Mouse (Mus musculus) heart, adult 8-10 months (tissue): ENCODE data around the gene Gpr37l1. TPM values are rescaled to one million over a fixed set of nuclear protein-coding genes. Genes with fewer than 3 reads are reported as not detected.
"Not testable (repeated sequence)": the region's sequence is repeated elsewhere in the genome, so short reads cannot be mapped to it uniquely, and the experiment has no call there.

Experiments
- DNase-seq: peaks from one replicate; pipeline ENCODE4 v3.0.0; 2022; ENCODE audit warnings: low spot score
- total RNA-seq, 4 experiments: library from RNA; stranded (reverse); gene quantifications; 2 replicates each; pipeline ENCODE4 v1.2.4; 2022

Gene Gpr37l1
- total RNA-seq = under 1 TPM; 0.44 to 0.71 (median 0.65) TPM

GRCm38 (mm10) chr1:135167435-135167834 lies at the start of gene Gpr37l1:
Gpr37l1 (minus strand) TSS chr1:135167681.
- no peak for DNase-seq

GRCm38 (mm10) chr1:135213772-135214640 lies 46.5 kb upstream of the Gpr37l1 start:
- no peak for DNase-seq

- DNase-seq = no peak
These were observed 42.9 kb upstream of the Gpr37l1 start for GRCm38 (mm10) chr1:135210421-135210820.

- DNase-seq = no peak
These were observed 41.2 kb upstream of the Gpr37l1 start for GRCm38 (mm10) chr1:135208716-135209115.

- DNase-seq = no peak
These were observed 39.3 kb upstream of the Gpr37l1 start for GRCm38 (mm10) chr1:135206586-135207339.

- no peak for DNase-seq
These were observed 37.8 kb upstream of the Gpr37l1 start for GRCm38 (mm10) chr1:135205257-135205656.

- no peak for DNase-seq
These were observed 37.0 kb upstream of the Gpr37l1 start for GRCm38 (mm10) chr1:135204196-135205126.

GRCm38 (mm10) chr1:135200400-135200799 lies 32.9 kb upstream of the Gpr37l1 start:
- DNase-seq = no peak

GRCm38 (mm10) chr1:135199014-135199819 lies 31.7 kb upstream of the Gpr37l1 start:
- no peak for DNase-seq

- no peak for DNase-seq
These were observed 30.9 kb upstream of the Gpr37l1 start for GRCm38 (mm10) chr1:135198412-135198811.

- peak; percentile 36 for DNase-seq
These were observed 28.5 kb upstream of the Gpr37l1 start for GRCm38 (mm10) chr1:135195907-135196440.

- DNase-seq = not testable (repeated sequence)
These were observed 26.9 kb upstream of the Gpr37l1 start for GRCm38 (mm10) chr1:135194335-135194734.

GRCm38 (mm10) chr1:135189186-135189585 lies 21.7 kb upstream of the Gpr37l1 start:
- DNase-seq = no peak

- peak; percentile 55 for DNase-seq
These were observed 20.7 kb upstream of the Gpr37l1 start for GRCm38 (mm10) chr1:135188197-135188596.

- not testable (repeated sequence) for DNase-seq
These were observed 19.5 kb upstream of the Gpr37l1 start for GRCm38 (mm10) chr1:135187016-135187415.

- no peak for DNase-seq
These were observed 18.9 kb upstream of the Gpr37l1 start for GRCm38 (mm10) chr1:135186427-135186826.

- DNase-seq = no peak
These were observed 18.5 kb upstream of the Gpr37l1 start for GRCm38 (mm10) chr1:135185936-135186335.

- DNase-seq = no peak
These were observed 16.6 kb upstream of the Gpr37l1 start for GRCm38 (mm10) chr1:135183941-135184570.

- DNase-seq = no peak
These were observed 16.0 kb upstream of the Gpr37l1 start for GRCm38 (mm10) chr1:135183448-135183847.

- no peak for DNase-seq
These were observed 15.5 kb upstream of the Gpr37l1 start for GRCm38 (mm10) chr1:135182975-135183374.
